Mouse (Mus musculus) embryo, embryonic 10.5 days (tissue): ENCODE data around the gene Egfl8.

ENCODE experiments used
- DNase-seq: peaks from one replicate; pipeline ENCODE4 v3.0.0-alpha.2; 2015; ENCODE audit warnings: low spot score

Gene Egfl8

GRCm38 (mm10) chr17:34648141-34648890, 32.5 kb upstream of the Egfl8 start:
- no peak for DNase-seq

DNA sequence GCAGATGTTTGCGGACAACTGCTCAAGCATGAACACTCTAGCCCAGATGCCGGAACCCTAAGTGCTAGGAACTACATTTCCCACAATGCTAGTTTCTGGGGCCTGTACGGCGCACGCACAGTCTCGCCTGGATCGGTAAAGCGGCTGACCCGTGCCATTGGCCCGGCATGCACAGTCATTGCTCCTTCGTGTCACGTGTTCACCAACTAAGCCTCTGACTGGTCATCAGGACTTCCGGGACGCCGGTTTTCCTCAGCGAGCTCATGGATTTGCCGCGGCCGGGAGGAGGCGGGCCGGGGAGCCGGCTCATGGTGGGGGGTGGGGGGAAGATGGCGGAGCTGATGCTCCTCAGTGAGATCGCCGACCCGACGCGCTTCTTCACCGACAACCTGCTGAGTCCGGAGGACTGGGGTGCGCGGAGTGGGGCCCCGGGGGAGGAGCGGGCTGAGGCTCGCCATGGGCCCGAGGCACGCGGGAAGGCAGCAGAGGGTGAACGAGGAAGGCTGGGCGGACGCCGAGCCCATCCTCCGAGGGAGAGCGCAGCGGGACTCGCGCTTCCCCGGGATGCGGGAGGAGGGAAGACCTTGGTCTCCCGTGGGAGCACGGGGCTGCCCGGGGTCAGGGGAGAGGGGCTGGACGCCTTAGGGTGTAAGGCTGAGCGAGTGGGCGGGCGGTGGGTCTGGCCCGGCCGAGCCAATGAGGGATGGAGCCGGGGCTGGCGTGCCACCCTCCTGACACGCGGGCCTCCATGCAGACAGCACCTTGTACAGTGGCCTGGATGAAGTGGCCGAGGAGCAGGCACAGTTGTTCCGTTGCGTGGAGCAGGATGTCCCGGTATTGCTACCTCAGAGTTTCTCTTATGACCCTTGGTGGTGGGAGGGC, 31.4 kb upstream of the Egfl8 start, which contains the start of gene Atf6b:
Gene Atf6b (plus strand): TSS at position 241 of the 882 bp plus-strand sequence.
- DNase-seq = peak; percentile 98

DNA sequence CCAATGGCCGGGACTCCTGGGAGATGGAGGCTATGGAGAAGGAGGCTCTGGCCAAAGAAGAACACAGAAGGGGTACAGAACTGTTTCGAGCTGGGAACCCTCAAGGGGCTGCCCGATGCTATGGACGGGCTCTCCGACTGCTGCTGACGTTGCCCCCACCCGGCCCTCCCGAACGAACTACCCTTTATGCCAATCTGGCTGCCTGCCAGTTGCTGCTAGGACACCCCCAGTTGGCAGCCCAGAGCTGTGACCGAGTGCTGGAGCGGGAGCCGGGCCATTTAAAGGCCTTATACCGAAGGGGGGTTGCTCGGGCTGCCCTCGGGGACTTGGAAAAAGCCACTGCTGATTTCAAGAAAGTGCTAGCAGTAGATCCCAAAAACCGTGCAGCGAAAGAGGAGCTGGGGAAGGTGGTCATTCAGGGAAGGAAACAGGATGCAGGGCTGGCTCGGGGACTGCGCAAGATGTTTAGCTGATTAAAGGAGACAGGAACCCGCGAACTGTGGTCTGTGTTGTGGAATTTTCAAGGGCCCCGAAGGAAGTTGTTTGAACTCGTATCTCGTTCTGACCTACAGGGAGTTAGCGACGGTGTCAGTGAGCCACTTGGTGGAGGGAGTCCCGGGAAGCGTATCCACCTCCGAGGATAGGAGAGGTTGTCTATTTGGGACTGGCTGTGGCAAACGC, 30.2 kb upstream of the Egfl8 start:
- no peak for DNase-seq

DNA sequence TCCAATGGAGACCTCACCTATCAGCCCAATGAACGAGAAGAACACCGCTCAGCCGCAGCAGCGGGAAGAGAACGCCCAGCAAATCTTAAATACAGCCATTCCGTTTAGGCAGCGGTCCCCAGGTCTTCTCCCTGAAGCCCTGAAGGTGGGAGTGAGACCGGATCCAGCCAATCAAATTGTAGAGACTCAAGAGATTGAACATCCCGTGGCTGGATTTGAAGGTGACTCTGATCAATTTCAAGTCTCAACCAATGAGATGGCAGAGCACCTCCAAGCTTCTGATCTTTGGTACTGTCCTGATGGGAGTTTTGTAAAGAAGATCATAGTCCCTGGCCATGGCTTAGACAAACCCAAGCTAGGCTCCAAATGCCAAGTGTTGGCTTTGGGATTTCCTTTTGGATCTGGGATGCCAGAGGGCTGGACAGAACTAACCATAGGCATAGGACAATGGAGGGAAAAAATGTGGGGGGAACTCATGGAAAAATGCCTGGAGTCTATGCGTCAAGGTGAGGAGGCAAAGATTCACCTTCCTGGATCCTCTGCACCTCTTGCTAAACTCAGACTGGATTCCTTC, 29.6 kb upstream of the Egfl8 start:
- DNase-seq = no peak

DNA sequence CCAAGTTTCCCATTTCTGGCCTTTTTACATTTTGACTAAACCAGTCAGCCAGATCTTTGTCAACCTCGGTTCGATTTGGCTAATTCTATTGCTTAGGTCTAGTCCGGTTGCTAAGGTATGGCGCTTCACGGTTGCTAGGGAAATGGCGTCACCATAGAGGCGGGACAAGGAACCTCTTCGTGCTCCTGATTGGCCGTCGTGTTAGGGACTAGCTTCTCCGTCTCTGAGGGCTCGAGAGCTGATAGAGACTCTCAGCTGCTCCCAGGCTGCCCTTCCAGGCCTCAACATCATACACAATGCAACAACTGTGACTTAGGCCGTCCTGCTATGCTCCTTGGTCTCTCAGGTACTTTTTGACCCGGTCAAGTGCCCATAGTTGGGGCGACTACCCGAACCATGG, 28.8 kb upstream of the Egfl8 start, which contains the start of gene Fkbpl:
Gene Fkbpl (plus strand): TSS at position 157 of the 400 bp plus-strand sequence.
- peak; percentile 99 for DNase-seq

GRCm38 (mm10) chr17:34643944-34644343, 28.2 kb upstream of the Egfl8 start:
- DNase-seq = no peak

DNA sequence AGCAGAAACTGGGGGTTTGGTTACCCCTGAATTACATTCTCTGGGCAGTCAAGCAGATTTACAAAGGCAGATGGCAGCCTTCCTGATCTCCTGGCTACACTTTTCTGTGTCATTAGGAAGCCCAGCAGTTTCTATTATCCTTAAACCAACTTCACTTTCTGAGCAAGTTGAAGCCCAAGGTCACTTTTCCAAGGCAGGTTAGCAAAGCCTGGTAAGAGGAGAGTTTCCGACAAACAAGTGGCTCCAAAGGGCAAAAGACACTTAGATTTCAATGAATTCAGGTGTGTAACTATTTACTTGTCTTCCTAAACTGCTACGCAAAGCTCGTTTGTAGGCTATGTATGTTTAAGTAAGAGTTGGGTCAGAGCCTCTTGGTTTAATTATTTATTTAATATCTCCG, 27.6 kb upstream of the Egfl8 start:
- no peak for DNase-seq

DNA sequence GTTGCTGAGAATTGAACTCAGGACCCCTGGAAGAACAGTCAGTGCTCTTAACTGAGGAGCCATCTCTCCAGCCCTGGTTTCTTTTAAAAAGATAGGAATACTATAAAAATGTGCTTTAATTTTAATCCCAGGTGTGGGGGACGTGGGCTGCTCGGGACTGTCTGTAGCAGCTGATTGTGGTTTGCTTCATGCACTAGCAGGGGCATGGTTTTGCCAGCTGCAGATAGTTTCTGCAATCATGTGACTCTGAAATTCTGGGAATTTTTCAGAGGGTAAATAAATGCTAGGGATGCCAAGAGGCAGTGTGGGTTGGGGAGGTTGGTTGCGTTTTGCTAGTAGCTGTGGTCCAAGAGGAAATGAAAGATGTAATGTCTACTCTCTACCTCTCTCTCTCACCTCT, 26.2 kb upstream of the Egfl8 start:
- DNase-seq = no peak

DNA sequence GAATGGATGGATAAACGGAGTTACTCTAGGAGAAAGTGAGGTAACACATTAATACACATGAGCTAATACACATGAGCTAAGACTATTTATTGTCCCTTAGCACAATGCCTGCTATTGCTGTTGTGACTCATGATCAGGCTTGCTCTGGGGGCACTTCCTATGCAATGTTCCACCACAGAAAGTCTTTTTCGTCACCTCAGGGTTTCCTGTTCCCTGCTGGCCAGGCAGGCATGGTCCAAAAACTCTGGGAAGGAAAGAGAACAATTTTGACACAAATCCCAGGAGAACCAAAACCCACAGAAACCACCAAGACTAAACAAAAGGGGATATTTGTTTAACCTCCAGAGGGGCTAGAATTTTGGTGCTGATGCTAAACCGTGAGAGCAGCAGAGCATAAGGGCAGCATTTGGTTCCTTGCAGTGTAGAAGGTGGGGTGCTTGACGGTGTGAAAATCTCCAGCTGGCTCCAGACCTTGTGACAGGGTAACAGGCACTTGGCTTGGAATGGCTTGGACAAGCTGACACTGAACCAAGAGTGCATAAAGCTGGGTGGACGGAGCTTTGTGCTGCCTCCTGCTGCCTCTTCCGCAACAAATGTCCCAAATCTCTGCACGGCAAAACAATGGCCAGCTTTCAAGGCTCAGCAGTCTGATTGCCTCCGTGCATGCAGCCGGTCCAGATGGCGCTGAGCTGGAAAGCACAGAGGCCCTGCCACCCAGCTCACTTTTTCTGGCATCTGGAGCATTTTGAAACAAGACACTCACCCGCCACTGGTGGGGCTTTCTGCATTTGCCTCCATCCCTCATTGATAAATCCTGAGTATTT, 25.2 kb upstream of the Egfl8 start:
- DNase-seq = peak; percentile 69

DNA sequence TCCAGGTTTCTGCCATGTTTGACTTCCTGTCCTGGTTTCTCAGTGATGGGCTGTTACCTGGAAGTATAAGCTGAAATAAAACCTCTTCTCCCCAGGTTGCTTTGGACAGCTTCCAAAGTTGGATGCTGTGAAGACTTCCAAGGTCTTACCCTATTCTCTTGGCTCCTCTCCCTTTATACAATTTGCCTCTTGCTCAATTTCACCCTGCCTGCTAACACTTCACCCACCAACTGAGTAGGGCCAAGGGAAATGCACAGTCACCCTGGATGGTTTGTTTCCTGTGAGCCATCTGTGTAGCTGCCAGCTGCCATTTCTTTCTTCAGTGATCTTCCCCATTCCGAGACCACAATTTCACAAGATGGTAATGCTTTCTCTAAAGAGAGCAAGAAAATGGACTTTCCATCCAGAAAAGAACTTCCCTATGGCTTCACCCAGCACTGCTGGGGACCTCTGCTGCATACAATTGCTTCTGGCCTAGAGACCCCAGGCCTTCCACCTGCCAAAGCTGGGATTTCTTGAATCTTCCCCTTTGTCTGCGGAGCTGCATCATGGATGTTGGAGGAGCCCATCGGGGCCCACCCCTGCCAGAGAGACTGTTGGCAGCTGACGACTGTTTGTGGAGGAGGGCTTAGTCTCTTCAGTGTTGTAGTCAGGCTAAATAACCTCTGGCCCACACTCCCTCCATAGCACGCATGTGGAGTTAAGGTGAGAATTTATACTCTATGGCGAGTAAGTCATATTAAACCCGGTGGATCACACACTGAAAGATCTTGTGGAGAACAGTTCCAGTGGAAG, 23.9 kb upstream of the Egfl8 start:
- no peak for DNase-seq

- no peak for DNase-seq
Observed at GRCm38 (mm10) chr17:34637459-34637858, 21.7 kb upstream of the Egfl8 start.

GRCm38 (mm10) chr17:34635671-34636070, 19.9 kb upstream of the Egfl8 start:
- DNase-seq = no peak

- peak; percentile 71 for DNase-seq
Observed at GRCm38 (mm10) chr17:34632261-34632691, 16.5 kb upstream of the Egfl8 start.

GRCm38 (mm10) chr17:34631647-34632046, 15.9 kb upstream of the Egfl8 start:
- no peak for DNase-seq

- DNase-seq = no peak
Observed at GRCm38 (mm10) chr17:34630761-34631301, 15.1 kb upstream of the Egfl8 start.

- DNase-seq = no peak
Observed at GRCm38 (mm10) chr17:34629796-34630603, 14.2 kb upstream of the Egfl8 start.

GRCm38 (mm10) chr17:34629221-34629751, 13.5 kb upstream of the Egfl8 start, which contains the start of gene Prrt1:
Prrt1 (plus strand) TSS chr17:34629533.
- DNase-seq = peak; percentile 74

DNA sequence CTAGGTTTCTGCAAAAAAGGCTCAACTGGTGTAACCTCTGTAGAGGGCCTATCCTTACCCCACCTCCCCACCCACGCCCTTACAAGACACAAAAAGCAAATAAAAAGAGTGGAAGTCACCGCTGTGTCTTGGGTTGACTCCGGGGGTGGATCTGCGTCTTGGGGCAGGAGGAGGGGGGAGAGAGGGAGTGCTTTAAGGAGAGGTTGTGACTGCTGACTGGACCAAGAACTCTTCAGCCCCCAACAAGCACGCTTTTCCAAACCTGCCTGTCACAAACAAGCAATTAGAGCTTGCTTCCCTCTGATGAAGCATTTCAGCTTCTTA, 12.8 kb upstream of the Egfl8 start:
- no peak for DNase-seq
